Mouse (Mus musculus) heart, adult 2 months (tissue): ENCODE measurements around the gene Cphx2. TPM values are rescaled to one million over a fixed set of nuclear protein-coding genes. Genes with fewer than 3 reads are reported as not detected.
"Not testable (repeated sequence)": the region's sequence is repeated elsewhere in the genome, so short reads cannot be mapped to it uniquely, and the experiment has no call there.

ENCODE experiments used
- DNase-seq, 2 experiments: peaks; one replicate each; pipeline ENCODE4 v3.0.0; 2021
- H3K27ac ChIP-seq: fragments of 200-600 bp; 2 replicates; pipeline ENCODE4 v1.8.1; 2022
- H3K27me3 ChIP-seq: fragments of 200-500 bp; 2 replicates; pipeline ENCODE4 v1.6.1; 2012; ENCODE audit warnings: mild to moderate bottlenecking, low read length, inconsistent platforms, mixed read lengths; ENCODE audit not compliant: control insufficient read depth, insufficient read depth
- H3K36me3 ChIP-seq: fragments of 200-500 bp; 2 replicates; pipeline ENCODE4 v1.6.1; 2012; ENCODE audit warnings: low read length, inconsistent platforms; ENCODE audit not compliant: control insufficient read depth, insufficient read depth
- H3K4me1 ChIP-seq: fragments of 200-500 bp; 2 replicates; pipeline ENCODE4 v1.6.1; 2011; ENCODE audit warnings: low read length; ENCODE audit not compliant: control insufficient read depth, insufficient read depth
- H3K4me3 ChIP-seq: fragments of 200-600 bp; 2 replicates; pipeline ENCODE4 v1.8.1; 2022
- H3K79me2 ChIP-seq: fragments of 200-500 bp; replicated peaks from 2 replicates; pipeline ENCODE4 v1.6.1; 2012; ENCODE audit warnings: mild to moderate bottlenecking, inconsistent platforms, low read length, moderate library complexity, mixed read lengths; ENCODE audit not compliant: control insufficient read depth, insufficient read depth
- H3K9ac ChIP-seq: fragments of 200-500 bp; 2 replicates; pipeline ENCODE4 v1.6.1; 2012; ENCODE audit warnings: low read depth, mild to moderate bottlenecking, control low read depth, inconsistent platforms, low read length, mixed read lengths
- WGBS: fragments of 180-500 bp; shearing (Covaris S2); methylation state at CpG from one replicate; pipeline ENCODE4 v1.1.7; 2018; 5-methylcytosine and 5-hydroxymethylcytosine counted together
- intact Hi-C: fragments of 180-260 bp; cut with DNase I; formaldehyde crosslinking; loops from one replicate; pipeline ENCODE4 v1.15.1; 2025
- long read RNA-seq: library from polyadenylated mRNA; stranded (forward); transcript quantifications from one replicate; pipeline ENCODE4 v2.0.0, GENCODE M21; 2021
- polyA plus RNA-seq: library from polyadenylated mRNA; depleted of rRNA; stranded (reverse); fragments of >200 nt; gene quantifications from 2 replicates; pipeline ENCODE4 v1.2.3, GENCODE M21; 2012; rRNA removed
- total RNA-seq, 2 experiments: library from RNA; stranded (reverse); gene quantifications; 2 replicates each; pipeline ENCODE4 v1.2.3; 2021

Gene Cphx2
- total RNA-seq = not detected
- polyA plus RNA-seq = not detected in 2 replicates
- long read RNA-seq = 0 reads

DNA sequence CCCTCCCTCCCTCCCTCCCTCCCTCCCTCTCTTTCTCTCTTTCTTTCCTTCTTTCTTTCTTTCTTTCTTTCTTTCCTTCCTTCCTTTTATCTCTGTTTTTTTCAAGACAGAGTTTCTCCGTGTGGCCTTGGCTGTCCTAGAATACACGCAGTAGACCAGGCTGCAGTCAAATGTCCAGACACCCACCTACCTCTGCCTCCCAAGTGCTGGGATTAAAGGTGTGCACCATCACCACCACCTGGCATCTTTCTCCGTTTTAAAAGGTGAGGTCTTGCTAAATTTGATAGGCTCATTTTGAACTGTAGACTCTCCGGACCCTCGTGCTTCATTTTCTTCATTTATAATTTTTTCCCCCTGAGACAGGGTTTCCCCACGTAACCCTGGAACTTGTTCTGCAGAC lies at the start of gene Cphx2:
Gene Cphx2, plus strand, starts transcription at position 301 of the 400 bp plus-strand sequence.
- H3K79me2 ChIP-seq, intact Hi-C loops, H3K27ac ChIP-seq, DNase-seq, H3K9ac ChIP-seq, H3K4me1 ChIP-seq, H3K36me3 ChIP-seq, H3K27me3 ChIP-seq, H3K4me3 ChIP-seq: not testable (repeated sequence)
- no CpG with 5 or more reads among the region's 6 CpGs for WGBS

DNA sequence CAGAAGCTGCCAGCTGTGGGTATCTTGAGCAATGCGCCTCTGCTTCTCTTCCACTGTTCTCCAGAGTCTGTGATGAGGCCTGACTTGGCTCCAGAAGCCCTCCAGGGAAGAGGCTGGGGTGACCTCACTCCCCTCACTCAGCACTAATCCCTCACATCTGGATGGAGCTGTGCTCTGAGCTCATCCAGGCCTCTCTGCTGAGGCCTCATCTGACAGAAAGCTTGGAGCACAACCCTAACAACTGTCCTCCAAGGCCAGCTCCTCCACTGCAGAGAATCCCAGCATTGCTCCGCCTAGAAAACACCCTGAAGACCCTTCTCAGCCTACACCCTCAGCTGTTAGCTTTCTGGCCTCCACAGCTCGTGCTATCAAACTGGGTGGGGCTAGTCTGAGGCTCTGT lies 47.0 kb upstream of the Cphx2 start:
- H3K9ac ChIP-seq, H3K79me2 ChIP-seq, H3K4me1 ChIP-seq, intact Hi-C loops, H3K27ac ChIP-seq, H3K27me3 ChIP-seq, DNase-seq, H3K4me3 ChIP-seq, H3K36me3 ChIP-seq: not testable (repeated sequence)
- WGBS = no CpG with 5 or more reads among the region's 3 CpGs

DNA sequence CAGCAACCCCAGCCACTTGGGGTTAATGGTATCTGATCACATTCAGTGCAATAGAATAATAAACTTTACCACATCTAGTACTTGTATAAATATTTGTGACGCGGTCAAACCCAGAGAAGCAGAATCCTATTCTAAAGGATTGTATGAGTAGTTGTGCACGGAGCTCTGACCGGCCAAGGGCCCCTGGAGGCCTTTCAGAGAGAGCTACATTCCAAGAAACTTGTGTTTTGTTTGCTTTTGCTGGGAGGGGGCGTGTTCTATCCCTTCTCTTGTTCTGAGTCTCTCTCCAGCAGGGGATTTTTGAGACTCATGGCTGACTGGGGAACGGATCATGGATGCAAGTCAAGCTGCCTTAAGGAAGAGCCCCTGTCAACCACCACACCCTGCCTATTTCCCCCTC lies 45.9 kb upstream of the Cphx2 start:
- H3K27ac ChIP-seq, H3K27me3 ChIP-seq, DNase-seq, H3K4me3 ChIP-seq, intact Hi-C loops, H3K79me2 ChIP-seq, H3K36me3 ChIP-seq, H3K4me1 ChIP-seq, H3K9ac ChIP-seq: not testable (repeated sequence)
- no CpG with 5 or more reads among the region's 6 CpGs for WGBS

DNA sequence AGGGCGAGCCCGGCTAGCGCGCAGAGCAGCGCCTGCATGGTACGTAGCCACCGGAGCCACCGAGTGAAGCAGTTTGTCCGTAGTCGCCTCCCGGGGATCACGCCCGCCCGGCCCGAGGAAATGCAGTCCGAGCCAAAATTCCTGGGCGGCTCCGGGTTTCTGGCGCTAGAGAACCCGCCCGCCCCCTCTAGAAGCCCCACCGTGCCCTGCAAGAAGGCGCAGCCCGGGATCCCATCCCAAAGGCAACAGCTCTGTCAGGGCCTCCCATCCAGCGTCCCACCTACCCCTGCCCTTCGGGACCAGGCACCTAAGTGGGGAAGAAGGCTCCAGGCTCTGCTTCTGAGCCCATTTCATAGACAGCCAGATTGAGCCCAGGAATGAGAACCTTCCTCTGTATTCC lies 38.7 kb upstream of the Cphx2 start, which contains the start of gene Gm9780:
Gene Gm9780, minus strand, starts transcription at position 101 of the 400 bp plus-strand sequence.
- H3K36me3 ChIP-seq, H3K79me2 ChIP-seq, H3K4me1 ChIP-seq, H3K27ac ChIP-seq, H3K4me3 ChIP-seq, H3K27me3 ChIP-seq, DNase-seq, H3K9ac ChIP-seq, intact Hi-C loops: not testable (repeated sequence)
- WGBS = no CpG with 5 or more reads among the region's 26 CpGs

DNA sequence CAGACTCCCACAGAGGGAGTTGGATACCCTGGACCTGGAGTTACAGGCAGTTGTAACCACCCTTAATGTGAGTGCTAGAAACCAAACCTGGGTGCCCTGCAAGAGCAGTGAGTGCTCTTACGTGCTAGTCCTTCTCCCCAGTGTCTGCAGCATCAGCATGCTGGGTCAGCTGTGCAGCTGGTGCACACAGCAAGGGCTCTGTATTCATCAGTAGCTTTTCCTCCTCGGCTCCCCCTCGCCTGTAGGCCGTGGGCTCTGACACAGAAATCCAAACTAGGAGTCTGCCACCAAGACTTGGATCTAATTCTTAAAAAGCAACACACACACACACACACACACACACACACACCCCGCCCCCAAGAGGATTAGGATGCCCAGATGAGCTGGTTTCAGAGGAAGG lies 36.3 kb upstream of the Cphx2 start:
- H3K9ac ChIP-seq, DNase-seq, intact Hi-C loops, H3K79me2 ChIP-seq, H3K36me3 ChIP-seq, H3K4me1 ChIP-seq, H3K4me3 ChIP-seq, H3K27me3 ChIP-seq, H3K27ac ChIP-seq: not testable (repeated sequence)
- WGBS = no CpG with 5 or more reads among the region's 5 CpGs

DNA sequence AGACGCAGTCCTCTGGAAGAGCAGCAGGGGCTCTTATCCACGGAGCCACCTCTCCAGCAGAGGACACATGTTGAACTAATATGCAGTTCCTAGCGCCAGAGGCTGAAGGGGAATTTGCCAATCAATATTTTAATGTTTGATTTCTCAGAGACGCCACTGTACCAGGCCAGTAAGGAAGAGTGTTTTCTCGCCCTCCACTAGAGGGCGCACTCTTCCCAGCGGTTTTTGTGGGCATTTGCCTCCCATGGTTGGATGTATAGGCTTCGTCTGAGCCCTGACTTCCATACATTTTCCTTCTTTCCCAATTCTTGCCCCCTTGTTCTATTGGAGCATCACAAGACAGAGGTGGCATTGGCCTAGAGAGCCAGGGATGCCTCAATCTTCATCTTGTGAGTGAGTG lies 34.3 kb upstream of the Cphx2 start:
- H3K4me1 ChIP-seq, DNase-seq, H3K4me3 ChIP-seq, H3K9ac ChIP-seq, intact Hi-C loops, H3K27me3 ChIP-seq, H3K27ac ChIP-seq, H3K79me2 ChIP-seq, H3K36me3 ChIP-seq: not testable (repeated sequence)
- WGBS = no CpG with 5 or more reads among the region's 8 CpGs

DNA sequence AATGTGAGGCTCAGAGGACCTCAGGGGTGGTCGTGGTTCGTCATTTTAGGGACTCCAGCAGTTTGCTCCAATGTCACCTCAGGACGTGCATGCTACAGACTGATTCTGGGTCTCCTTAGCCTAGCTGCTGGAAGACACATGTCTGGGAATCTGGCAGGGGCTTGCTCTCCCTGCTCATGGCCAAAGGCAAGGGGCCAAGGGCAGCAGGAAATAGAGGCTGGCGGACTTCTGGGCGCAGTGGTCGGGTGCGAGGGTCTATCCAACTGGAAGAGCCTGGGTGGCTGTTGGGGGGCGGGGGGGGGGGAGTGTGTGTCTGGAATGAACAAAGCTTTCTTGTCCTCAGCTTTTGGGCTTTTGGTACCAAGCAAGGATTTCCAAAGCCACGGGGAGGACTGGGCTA lies 32.5 kb upstream of the Cphx2 start:
- H3K27me3 ChIP-seq, H3K9ac ChIP-seq, H3K4me3 ChIP-seq, H3K27ac ChIP-seq, intact Hi-C loops, H3K79me2 ChIP-seq, H3K36me3 ChIP-seq, H3K4me1 ChIP-seq, DNase-seq: not testable (repeated sequence)
- no CpG with 5 or more reads among the region's 9 CpGs for whole genome bisulfite sequencing

DNA sequence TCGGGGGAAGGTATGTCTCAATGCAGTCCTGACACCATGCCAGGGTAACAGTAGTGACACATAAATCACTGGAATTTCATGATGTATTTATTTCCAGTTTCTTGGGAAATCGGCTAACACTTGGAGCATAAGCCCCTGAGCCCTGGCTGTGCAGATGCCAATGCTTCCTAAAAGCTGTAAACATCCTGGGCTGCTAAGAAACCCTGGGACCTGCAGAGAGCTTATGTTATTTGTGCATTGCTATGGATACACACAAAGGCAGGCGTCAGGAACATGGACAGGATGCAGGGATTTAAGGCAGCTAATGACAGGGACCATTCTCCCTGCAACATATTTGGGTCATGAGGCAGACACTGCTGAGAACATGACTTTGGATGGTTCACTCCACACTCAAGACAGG lies 23.1 kb upstream of the Cphx2 start:
- H3K27me3 ChIP-seq, H3K36me3 ChIP-seq, H3K27ac ChIP-seq, H3K4me1 ChIP-seq, H3K9ac ChIP-seq, intact Hi-C loops, DNase-seq, H3K79me2 ChIP-seq, H3K4me3 ChIP-seq: not testable (repeated sequence)
- WGBS = no CpG with 5 or more reads among the region's 3 CpGs

DNA sequence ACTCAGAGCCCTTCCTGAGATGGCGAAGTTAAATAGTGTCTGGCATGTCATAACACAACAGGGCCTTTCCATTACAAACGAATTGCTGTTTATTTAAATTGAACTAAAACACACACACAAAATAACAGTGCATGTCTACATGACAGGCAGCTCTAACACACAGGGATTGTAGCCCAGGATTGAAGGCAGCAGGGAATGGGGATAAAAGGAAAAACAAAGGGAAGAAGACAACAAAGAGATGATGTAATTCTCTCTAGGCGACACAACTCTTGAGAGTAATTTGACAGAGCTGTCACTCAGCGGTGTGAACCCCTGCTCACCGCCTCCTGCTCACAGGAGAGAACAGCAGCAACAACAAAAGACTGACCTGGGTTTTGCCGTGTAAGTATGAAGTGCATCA lies 22.0 kb upstream of the Cphx2 start:
- H3K9ac ChIP-seq, H3K36me3 ChIP-seq, H3K27me3 ChIP-seq, H3K4me3 ChIP-seq, DNase-seq, H3K27ac ChIP-seq, H3K79me2 ChIP-seq, H3K4me1 ChIP-seq, intact Hi-C loops: not testable (repeated sequence)
- no CpG with 5 or more reads among the region's 6 CpGs for WGBS

DNA sequence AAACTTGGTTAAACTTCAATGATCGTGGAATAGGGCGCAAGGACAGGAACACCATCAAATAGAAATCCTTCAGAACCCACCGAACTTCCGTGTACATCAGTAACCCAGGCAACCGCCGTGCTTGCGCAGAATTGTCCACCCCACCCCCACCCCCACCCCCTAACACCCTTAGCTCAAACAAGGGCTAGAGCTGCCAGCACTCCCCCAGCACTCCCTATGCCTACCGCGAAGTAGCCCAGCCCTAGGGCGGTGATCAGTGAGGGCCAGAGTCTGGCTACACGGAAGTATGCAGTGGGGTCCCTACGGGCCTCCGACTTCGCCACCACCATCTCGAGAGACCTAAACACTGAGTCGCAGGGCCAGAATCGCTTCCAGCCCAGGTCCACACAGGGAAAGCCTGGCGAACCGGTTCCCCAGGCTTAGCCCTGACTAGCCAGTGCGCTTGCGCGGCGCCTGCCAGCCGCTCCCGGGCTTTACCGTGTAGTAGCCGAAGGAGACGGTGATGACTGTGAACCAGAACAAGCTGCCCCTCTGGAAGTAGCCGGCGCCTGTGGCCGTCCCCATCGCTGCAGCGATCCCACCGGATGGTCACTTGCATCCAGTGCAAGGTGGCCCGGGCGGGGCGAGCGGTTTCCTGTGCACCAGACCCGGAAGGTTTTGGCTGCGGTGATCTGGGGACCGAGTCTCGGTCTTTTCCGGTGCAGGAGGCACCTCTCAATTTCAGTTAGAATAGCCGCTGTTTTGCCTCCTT lies 14.6 kb upstream of the Cphx2 start:
- H3K4me3 ChIP-seq, H3K9ac ChIP-seq, H3K4me1 ChIP-seq, intact Hi-C loops, H3K36me3 ChIP-seq, H3K79me2 ChIP-seq, DNase-seq, H3K27ac ChIP-seq, H3K27me3 ChIP-seq: not testable (repeated sequence)
- WGBS = no CpG with 5 or more reads among the region's 44 CpGs
